Mouse (Mus musculus) embryonic facial prominence, embryonic 13.5 days (tissue): Measurements from ENCODE around the gene Adad2. TPM values are rescaled to one million over a fixed set of nuclear protein-coding genes. Genes with fewer than 3 reads are reported as not detected.

Experiments used
- ATAC-seq: fragments of 200-750 bp; cut with Nextera tagmentation; 2 replicates; pipeline ENCODE4 v1.8.0; 2017; ENCODE audit warnings: low read depth; ENCODE audit not compliant: insufficient number of reproducible peaks, insufficient read depth, low FRiP score, low TSS enrichment
- H3K27ac ChIP-seq: fragments of 300-500 bp; sonication (generic); 2 replicates; pipeline ENCODE4 v1.5.1; 2015; ENCODE audit warnings: moderate library complexity, mild to moderate bottlenecking, inconsistent platforms
- H3K27me3 ChIP-seq: fragments of 300-500 bp; sonication (generic); 2 replicates; pipeline ENCODE4 v1.6.1; 2015; ENCODE audit warnings: mild to moderate bottlenecking, inconsistent platforms
- H3K36me3 ChIP-seq: fragments of 300-500 bp; sonication (generic); 2 replicates; pipeline ENCODE4 v1.6.1; 2015; ENCODE audit warnings: mild to moderate bottlenecking, inconsistent platforms
- H3K4me1 ChIP-seq: fragments of 300-500 bp; sonication (generic); 2 replicates; pipeline ENCODE4 v1.6.1; 2015; ENCODE audit warnings: inconsistent platforms
- H3K4me2 ChIP-seq: fragments of 300-500 bp; sonication (generic); 2 replicates; pipeline ENCODE4 v1.6.1; 2015; ENCODE audit warnings: moderate library complexity, mild to moderate bottlenecking, inconsistent platforms
- H3K4me3 ChIP-seq: fragments of 300-500 bp; sonication (generic); 2 replicates; pipeline ENCODE4 v1.5.1; 2015; ENCODE audit warnings: mild to moderate bottlenecking, inconsistent platforms
- H3K9ac ChIP-seq: fragments of 300-500 bp; sonication (generic); 2 replicates; pipeline ENCODE4 v1.6.1; 2015; ENCODE audit warnings: mild to moderate bottlenecking, inconsistent platforms
- H3K9me3 ChIP-seq: fragments of 300-500 bp; sonication (generic); 2 replicates; pipeline ENCODE4 v1.6.1; 2016; ENCODE audit warnings: inconsistent platforms
- WGBS: fragments of 180-500 bp; shearing (Covaris S2); methylation state at CpG from one replicate; pipeline ENCODE4 v1.1.7; 2015; ENCODE audit warnings: mixed read lengths; 5-methylcytosine and 5-hydroxymethylcytosine counted together
- polyA plus RNA-seq: library from polyadenylated mRNA; unstranded; fragments of >200 nt; fragmentation: Nextera tagmentation; extraction: Ambion mirVana; gene quantifications from 2 replicates; pipeline ENCODE4 v1.2.1, GENCODE M21; 2015

The Adad2 gene
- polyA plus RNA-seq, 1 experiment from 2014 or later: not detected

GRCm38 (mm10) chr8:119665270-119665669, 52.7 kb downstream of the Adad2 start:
- peaks cover 17% of the 10 kb centered on the region for H3K27me3 ChIP-seq
- no peak overlapping the region for H3K4me2 ChIP-seq
- peaks cover 16% of the 10 kb centered on the region for H3K4me1 ChIP-seq
- WGBS: 78% methylated on average over 6 of the region's 6 CpGs
- ATAC-seq: no peak
- H3K27ac ChIP-seq: no peak overlapping the region
- H3K36me3 ChIP-seq: no peaks in the 10 kb centered on the region
- no peaks in the 10 kb centered on the region for H3K9me3 ChIP-seq
- H3K9ac ChIP-seq: no peak overlapping the region
- no peak overlapping the region for H3K4me3 ChIP-seq

Other genes with a start within 250 kb of the Adad2 start
- gene Mlycd, start 217.9 kb upstream of the Adad2 start, polyA plus RNA-seq: 11.0 and 12.7 TPM in 2 replicates
- gene Osgin1, start 178.6 kb upstream of the Adad2 start, polyA plus RNA-seq: 0.60 and 1.6 TPM in 2 replicates
- gene Necab2, start 166.0 kb upstream of the Adad2 start, polyA plus RNA-seq: 3.8 and 4.2 TPM in 2 replicates
- gene Slc38a8, start 111.0 kb upstream of the Adad2 start, polyA plus RNA-seq: 0.07 TPM in 1 of 2 replicates, not detected in the other
- gene Mbtps1, start 54.0 kb upstream of the Adad2 start, polyA plus RNA-seq: 132 and 150 TPM in 2 replicates
- 29.1 and 30.0 TPM in 2 replicates for gene Hsdl1, start 37.6 kb upstream of the Adad2 start, polyA plus RNA-seq
- gene Dnaaf1, start 37.5 kb upstream of the Adad2 start, polyA plus RNA-seq: 0.08 and 0.19 TPM in 2 replicates
- gene Taf1c, start 7.5 kb upstream of the Adad2 start, polyA plus RNA-seq: 12.9 and 13.7 TPM in 2 replicates
- 0.18 and 0.26 TPM in 2 replicates for gene Kcng4, start 22.9 kb downstream of the Adad2 start, polyA plus RNA-seq
- gene Wfdc1, start 53.6 kb downstream of the Adad2 start, polyA plus RNA-seq: 0.25 TPM in 1 of 2 replicates, not detected in the other
- gene Atp2c2, start 87.3 kb downstream of the Adad2 start, polyA plus RNA-seq: 2.1 and 2.3 TPM in 2 replicates
- gene Tldc1, start 165.7 kb downstream of the Adad2 start, polyA plus RNA-seq: 11.6 and 11.7 TPM in 2 replicates
- 71.3 and 90.2 TPM in 2 replicates for gene Cotl1, start 227.8 kb downstream of the Adad2 start, polyA plus RNA-seq
- gene Klhl36, start 249.5 kb downstream of the Adad2 start, polyA plus RNA-seq: 8.4 and 11.6 TPM in 2 replicates